Mouse (Mus musculus) MEL (cell line): ENCODE measurements around the gene Utp11.

Experiments
- CHD1 ChIP-seq: IDR thresholded peaks from 2 replicates; pipeline ENCODE4 v1.6.1; 2012; ENCODE audit warnings: low read depth, mild to moderate bottlenecking, inconsistent platforms, low read length, improper control_type of control experiment
- CTCF ChIP-seq, 3 experiments: IDR thresholded peaks in 2 of 3; conservative IDR thresholded peaks in 1 of 3; 2 replicates each; pipeline ENCODE4 v1.5.1; 2011 to 2012; ENCODE audit warnings: low read length in 3 of 3, low read depth in 2 of 3, mild to moderate bottlenecking in 2 of 3, improper control_type of control experiment in 1 of 3, inconsistent platforms in 1 of 3, mixed read lengths in 1 of 3, moderate library complexity in 1 of 3; ENCODE audit not compliant: control insufficient read depth in 1 of 3, insufficient read depth in 1 of 3, poor library complexity in 1 of 3, severe bottlenecking in 1 of 3
- ELF1 ChIP-seq: IDR thresholded peaks from 2 replicates; pipeline ENCODE4 v1.6.1; 2014; ENCODE audit warnings: low read depth, mild to moderate bottlenecking, inconsistent platforms, low read length, improper control_type of control experiment, moderate library complexity
- MAX ChIP-seq: IDR thresholded peaks from 2 replicates; pipeline ENCODE4 v1.6.1; 2011; ENCODE audit warnings: low read length, improper control_type of control experiment
- MAZ ChIP-seq: IDR thresholded peaks from 2 replicates; pipeline ENCODE4 v1.6.1; 2012; ENCODE audit warnings: low read depth, mild to moderate bottlenecking, inconsistent platforms, low read length, improper control_type of control experiment

DNA sequence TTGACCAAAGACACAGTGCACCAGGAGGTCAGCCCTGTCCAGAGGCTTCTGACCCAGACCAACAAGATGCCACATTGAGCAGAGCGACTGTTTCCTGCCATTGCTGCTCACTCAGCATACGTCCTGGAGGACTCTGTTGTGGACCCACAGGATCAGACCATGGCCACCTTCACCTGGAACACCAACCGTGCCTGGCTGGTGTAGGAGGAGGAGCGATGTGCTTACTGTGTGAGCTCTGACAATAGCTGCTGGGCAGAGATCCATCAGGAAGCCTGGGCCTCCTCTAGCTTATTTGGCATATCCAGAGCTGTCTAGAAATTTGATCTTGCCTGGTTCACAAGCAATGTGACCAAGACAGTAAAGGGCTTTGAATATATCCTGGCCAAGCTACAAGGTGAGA lies 25.7 kb upstream of the Utp11 start:
- TF ChIP-seq CTCF (IDR thresholded peaks at IDR 0.05 in 2 of 3, conservative IDR thresholded peaks at IDR 0.05 in 1 of 3; ENCODE audit: control insufficient read depth in 1 of 3, insufficient read depth in 1 of 3, low read depth in 2 of 3, low read length in 3 of 3, poor library complexity in 1 of 3, severe bottlenecking in 1 of 3), result no peak
- TF ChIP-seq MAZ, result no peak
- TF ChIP-seq CHD1, result no peak
- no peak for TF ChIP-seq MAX
- TF ChIP-seq ELF1, result no peak
